Mouse (Mus musculus): ENCODE data around the gene Bcr. TPM values are rescaled to one million over a fixed set of nuclear protein-coding genes. Genes with fewer than 3 reads are reported as not detected.
"Not testable (repeated sequence)": the region's sequence is repeated elsewhere in the genome, so short reads cannot be mapped to it uniquely, and the experiment has no call there.

Bcr gene
- polyA plus RNA-seq, 1 experiment from 2014 or later: 31.1 TPM

- H3K36me3 ChIP-seq (ENCODE audit: control insufficient read depth, insufficient read depth, low read length): no peaks in the 10 kb centered on the region
- H3K4me2 ChIP-seq: no peak overlapping the region
- H3K4me1 ChIP-seq (ENCODE audit: control insufficient read depth, insufficient read depth, low read length): no peaks in the 10 kb centered on the region
- H3K27me3 ChIP-seq (ENCODE audit: control insufficient read depth, insufficient read depth, low read length): no peaks in the 10 kb centered on the region
- 82% methylated on average over 3 of the region's 3 CpGs for WGBS (ENCODE audit: insufficient replicate concordance)
- no peaks in the 10 kb centered on the region for H3K9me3 ChIP-seq (replicated peaks; ENCODE audit: control insufficient read depth, low read length)
- no peak overlapping the region for H3K27ac ChIP-seq (ENCODE audit: low read depth, low read length)
- no peak overlapping the region for H3K4me3 ChIP-seq (ENCODE audit: low read depth, low read length)
- no peak for ATAC-seq (replicated peaks; ENCODE audit: insufficient number of reproducible peaks, low FRiP score, low TSS enrichment)
- H3K9ac ChIP-seq (ENCODE audit: low read depth, low read length): no peak overlapping the region
Measured at GRCm38 (mm10) chr10:75030234-75030633, 30.2 kb upstream of the Bcr start.

DNA sequence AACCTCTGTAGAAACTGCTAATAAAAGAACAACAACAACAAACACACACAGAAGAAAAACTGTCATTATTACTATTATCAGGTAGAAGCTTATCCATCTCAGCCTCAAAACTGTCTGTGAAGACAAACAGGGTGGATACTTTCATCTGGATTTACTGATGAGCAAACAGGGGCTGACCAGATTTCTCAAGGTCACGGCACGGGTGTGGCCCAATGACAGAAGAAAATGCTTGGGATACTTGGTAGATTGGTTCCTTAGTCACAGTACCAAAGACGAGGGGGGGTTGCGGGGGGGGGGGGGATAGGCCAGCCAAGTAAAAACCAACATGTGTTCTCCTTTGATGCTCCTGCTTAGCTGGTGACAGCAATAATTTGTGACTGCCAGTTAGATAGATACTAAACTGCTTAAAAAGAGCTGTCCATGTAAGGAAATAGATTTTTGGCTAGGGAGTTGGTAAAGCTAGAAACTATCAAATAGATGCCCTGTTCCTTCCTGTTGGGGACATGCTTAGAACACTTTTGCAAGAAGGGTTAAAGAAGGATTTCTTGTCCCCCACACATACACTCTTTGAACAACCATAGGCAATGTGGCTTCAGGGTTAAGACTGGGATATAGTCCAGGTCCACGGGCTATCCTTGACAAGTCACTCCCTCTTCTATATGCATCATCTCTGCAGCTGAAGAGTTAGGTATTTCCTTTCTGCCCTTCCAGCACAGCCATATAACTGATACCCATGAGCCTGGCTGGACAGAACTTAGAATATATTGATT lies 28.9 kb upstream of the Bcr start:
- no peak for ATAC-seq (replicated peaks; ENCODE audit: insufficient number of reproducible peaks, low FRiP score, low TSS enrichment)
- no peaks in the 10 kb centered on the region for H3K4me1 ChIP-seq (ENCODE audit: control insufficient read depth, insufficient read depth, low read length)
- no peak overlapping the region for H3K9ac ChIP-seq (ENCODE audit: low read depth, low read length)
- H3K4me3 ChIP-seq (ENCODE audit: low read depth, low read length): no peak overlapping the region
- H3K27me3 ChIP-seq (ENCODE audit: control insufficient read depth, insufficient read depth, low read length): no peaks in the 10 kb centered on the region
- H3K9me3 ChIP-seq (replicated peaks; ENCODE audit: control insufficient read depth, low read length): no peaks in the 10 kb centered on the region
- 56% methylated on average over 5 of the region's 5 CpGs for WGBS (ENCODE audit: insufficient replicate concordance)
- H3K4me2 ChIP-seq: no peak overlapping the region
- no peaks in the 10 kb centered on the region for H3K36me3 ChIP-seq (ENCODE audit: control insufficient read depth, insufficient read depth, low read length)
- H3K27ac ChIP-seq (ENCODE audit: low read depth, low read length): no peak overlapping the region

DNA sequence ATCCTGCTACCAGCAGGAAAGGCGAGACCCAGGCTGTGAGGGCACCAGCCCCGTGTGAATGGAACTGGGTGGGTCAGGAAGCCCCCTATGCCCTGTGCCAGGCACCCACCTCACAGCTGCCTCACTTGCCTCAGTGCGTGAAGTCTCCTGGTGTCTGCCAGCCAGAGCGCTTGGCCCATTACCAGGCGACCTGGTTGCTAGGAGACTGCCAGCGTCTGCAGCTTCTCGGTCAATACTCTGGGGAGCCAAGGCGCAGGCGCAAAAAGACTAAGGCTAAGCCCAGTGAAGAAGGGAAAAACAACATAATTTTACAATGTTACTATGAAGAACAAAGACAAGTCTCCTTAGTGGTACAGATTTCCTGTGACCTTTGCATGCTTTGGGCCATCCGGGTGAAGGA lies 28.0 kb upstream of the Bcr start, which contains the start of gene Rsph14:
Gene Rsph14 (minus strand): TSS at position 192 of the 400 bp plus-strand sequence.
- no peak for ATAC-seq (replicated peaks; ENCODE audit: insufficient number of reproducible peaks, low FRiP score, low TSS enrichment)
- no peaks in the 10 kb centered on the region for H3K36me3 ChIP-seq (ENCODE audit: control insufficient read depth, insufficient read depth, low read length)
- WGBS (ENCODE audit: insufficient replicate concordance): 35% methylated on average over 10 of the region's 10 CpGs
- no peaks in the 10 kb centered on the region for H3K27me3 ChIP-seq (ENCODE audit: control insufficient read depth, insufficient read depth, low read length)
- H3K4me1 ChIP-seq (ENCODE audit: control insufficient read depth, insufficient read depth, low read length): peaks cover 2% of the 10 kb centered on the region; the same call in 1 of the 2 replicates
- H3K9me3 ChIP-seq (replicated peaks; ENCODE audit: control insufficient read depth, low read length): no peaks in the 10 kb centered on the region
- H3K4me2 ChIP-seq: no peak within 1 kb of the TSS
- H3K27ac ChIP-seq (ENCODE audit: low read depth, low read length): no peak within 1 kb of the TSS
- no peak within 1 kb of the TSS for H3K4me3 ChIP-seq (ENCODE audit: low read depth, low read length)
- H3K9ac ChIP-seq (ENCODE audit: low read depth, low read length): no peak within 1 kb of the TSS

- Histone ChIP-seq H3K9ac (ENCODE audit: low read depth, low read length) (peak within 1 kb of the TSS; percentile 61; the same call in 1 of the 2 replicates), H3K9me3 (replicated peaks; ENCODE audit: control insufficient read depth, low read length) (no peaks in the 10 kb centered on the region), H3K4me2 (peak within 1 kb of the TSS; percentile 70), H3K36me3 (ENCODE audit: control insufficient read depth, insufficient read depth, low read length) (no peaks in the 10 kb centered on the region), H3K27me3 (ENCODE audit: control insufficient read depth, insufficient read depth, low read length) (no peaks in the 10 kb centered on the region), H3K4me1 (ENCODE audit: control insufficient read depth, insufficient read depth, low read length) (peaks cover 4% of the 10 kb centered on the region; the same call in 1 of the 2 replicates), H3K27ac (ENCODE audit: low read depth, low read length) (peak within 1 kb of the TSS; percentile 51), H3K4me3 (ENCODE audit: low read depth, low read length) (peak within 1 kb of the TSS; percentile 34)
- peak; percentile 95 for ATAC-seq (replicated peaks; ENCODE audit: insufficient number of reproducible peaks, low FRiP score, low TSS enrichment)
- under 1% methylated on average over 36 of the region's 36 CpGs for WGBS (ENCODE audit: insufficient replicate concordance)
Measured at GRCm38 (mm10) chr10:75036883-75037379, 23.5 kb upstream of the Bcr start, which contains the start of gene Rab36. TSS of gene Rab36 (plus strand) at chr10:75037058.

GRCm38 (mm10) chr10:75042060-75042459 lies 18.3 kb upstream of the Bcr start:
- H3K9me3 ChIP-seq (replicated peaks; ENCODE audit: control insufficient read depth, low read length); H3K36me3 ChIP-seq (ENCODE audit: control insufficient read depth, insufficient read depth, low read length); ATAC-seq (replicated peaks; ENCODE audit: insufficient number of reproducible peaks, low FRiP score, low TSS enrichment); H3K4me3 ChIP-seq (ENCODE audit: low read depth, low read length); H3K27me3 ChIP-seq (ENCODE audit: control insufficient read depth, insufficient read depth, low read length); H3K4me1 ChIP-seq (ENCODE audit: control insufficient read depth, insufficient read depth, low read length); H3K9ac ChIP-seq (ENCODE audit: low read depth, low read length); H3K4me2 ChIP-seq; H3K27ac ChIP-seq (ENCODE audit: low read depth, low read length): not testable (repeated sequence)
- 4% methylated on average over 1 of the region's 1 CpGs for WGBS (ENCODE audit: insufficient replicate concordance)

- WGBS (ENCODE audit: insufficient replicate concordance): 26% methylated on average over 7 of the region's 7 CpGs
- Histone ChIP-seq H3K36me3 (ENCODE audit: control insufficient read depth, insufficient read depth, low read length) (no peaks in the 10 kb centered on the region; the same call in 1 of the 2 replicates), H3K27me3 (ENCODE audit: control insufficient read depth, insufficient read depth, low read length) (no peaks in the 10 kb centered on the region), H3K27ac (ENCODE audit: low read depth, low read length) (no peak overlapping the region), H3K4me2 (no peak overlapping the region), H3K4me1 (ENCODE audit: control insufficient read depth, insufficient read depth, low read length) (no peaks in the 10 kb centered on the region), H3K9me3 (replicated peaks; ENCODE audit: control insufficient read depth, low read length) (no peaks in the 10 kb centered on the region), H3K4me3 (ENCODE audit: low read depth, low read length) (no peak overlapping the region), H3K9ac (ENCODE audit: low read depth, low read length) (no peak overlapping the region)
- 0 out of 2 replicates have a peak, but pooled peaks have one; percentile 54 for ATAC-seq (replicated peaks; ENCODE audit: insufficient number of reproducible peaks, low FRiP score, low TSS enrichment)
Measured at GRCm38 (mm10) chr10:75044459-75044858, 15.9 kb upstream of the Bcr start.

GRCm38 (mm10) chr10:75045831-75046230 lies 14.6 kb upstream of the Bcr start:
- 94% methylated on average over 15 of the region's 15 CpGs for WGBS (ENCODE audit: insufficient replicate concordance)
- no peak for ATAC-seq (replicated peaks; ENCODE audit: insufficient number of reproducible peaks, low FRiP score, low TSS enrichment)

GRCm38 (mm10) chr10:75048711-75049110 lies 11.7 kb upstream of the Bcr start:
- no peaks in the 10 kb centered on the region for H3K9me3 ChIP-seq (replicated peaks; ENCODE audit: control insufficient read depth, low read length)
- H3K27me3 ChIP-seq (ENCODE audit: control insufficient read depth, insufficient read depth, low read length): no peaks in the 10 kb centered on the region
- H3K9ac ChIP-seq (ENCODE audit: low read depth, low read length): no peak overlapping the region
- no peak overlapping the region for H3K4me3 ChIP-seq (ENCODE audit: low read depth, low read length)
- H3K36me3 ChIP-seq (ENCODE audit: control insufficient read depth, insufficient read depth, low read length): no peaks in the 10 kb centered on the region
- no peak overlapping the region for H3K4me2 ChIP-seq
- H3K27ac ChIP-seq (ENCODE audit: low read depth, low read length): no peak overlapping the region
- no peaks in the 10 kb centered on the region for H3K4me1 ChIP-seq (ENCODE audit: control insufficient read depth, insufficient read depth, low read length)
- no peak for ATAC-seq (replicated peaks; ENCODE audit: insufficient number of reproducible peaks, low FRiP score, low TSS enrichment)
- WGBS (ENCODE audit: insufficient replicate concordance): 85% methylated on average over 7 of the region's 7 CpGs

More at GRCm38 (mm10) chr10:75045831-75046230, 14.6 kb upstream of the Bcr start:
- Histone ChIP-seq H3K27ac (ENCODE audit: low read depth, low read length) (no peak overlapping the region), H3K4me2 (no peak overlapping the region), H3K4me3 (ENCODE audit: low read depth, low read length) (no peak overlapping the region), H3K9ac (ENCODE audit: low read depth, low read length) (no peak overlapping the region), H3K4me1 (ENCODE audit: control insufficient read depth, insufficient read depth, low read length) (no peaks in the 10 kb centered on the region), H3K36me3 (ENCODE audit: control insufficient read depth, insufficient read depth, low read length) (no peaks in the 10 kb centered on the region; the same call in 1 of the 2 replicates), H3K9me3 (replicated peaks; ENCODE audit: control insufficient read depth, low read length) (no peaks in the 10 kb centered on the region), H3K27me3 (ENCODE audit: control insufficient read depth, insufficient read depth, low read length) (no peaks in the 10 kb centered on the region)
